Mouse (Mus musculus): ENCODE measurements around the gene Ddias. TPM values are rescaled to one million over a fixed set of nuclear protein-coding genes. Genes with fewer than 3 reads are reported as not detected.

Gene Ddias
- total RNA-seq, 1 experiment = 37.8 TPM

DNA sequence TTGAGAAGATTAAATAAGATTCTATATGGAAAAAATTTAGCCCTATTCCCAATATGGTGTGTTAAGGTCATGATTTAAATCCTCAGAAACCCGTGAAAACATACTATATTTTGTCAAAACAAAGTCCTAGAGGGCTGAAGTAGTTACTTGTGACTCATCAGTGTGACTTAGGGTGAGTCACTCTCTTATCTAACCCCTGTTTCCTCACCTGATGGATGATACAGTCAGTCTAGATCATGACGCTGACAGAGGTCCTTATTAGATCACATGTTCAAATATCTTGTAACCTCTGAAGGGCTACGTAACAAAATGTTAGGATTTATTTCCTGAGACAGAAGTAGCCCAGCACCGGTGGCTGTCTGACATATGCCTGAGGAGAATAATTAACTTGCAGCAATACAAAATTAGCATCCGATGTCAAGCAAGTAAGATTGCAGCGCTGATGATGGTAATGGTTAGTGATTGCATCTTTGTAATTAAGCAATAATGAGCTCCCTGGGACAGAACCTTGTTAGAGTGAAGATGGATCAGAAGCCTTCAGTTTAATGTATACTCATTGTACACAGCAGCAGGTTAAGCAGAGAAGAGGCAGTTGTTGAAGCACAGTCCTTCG is 62.3 kb downstream of the Ddias start:
- H3K36me3 ChIP-seq (ENCODE audit: control insufficient read depth, insufficient read depth, low read length, poor library complexity, severe bottlenecking) = no peaks in the 10 kb centered on the region
- in situ Hi-C loops (cut with MboI; ENCODE audit: low sequenced_read_pairs in 2 of 2, unreplicated experiment in 2 of 2) = no loop called here
- H3K4me1 ChIP-seq (ENCODE audit: control insufficient read depth in 2 of 2, insufficient read depth in 2 of 2, low read length in 2 of 2, poor library complexity in 1 of 2) = no peaks in the 10 kb centered on the region
- no peaks in the 10 kb centered on the region for H3K9me3 ChIP-seq (ENCODE audit: control insufficient read depth, insufficient read depth, low read depth, low read length)
- no peak overlapping the region for H3K4me3 ChIP-seq (ENCODE audit: insufficient read depth in 1 of 2, low read depth in 1 of 2, low read length in 2 of 2, poor library complexity in 1 of 2, severe bottlenecking in 1 of 2)
- H3K27ac ChIP-seq (ENCODE audit: insufficient read depth, low read depth, low read length, poor library complexity, severe bottlenecking) = no peak overlapping the region
- no peak for DNase-seq (ENCODE audit: low read depth, low spot score)
- no peak for TF ChIP-seq ZC3H11A (IDR thresholded peaks at IDR 0.05; ENCODE audit: borderline replicate concordance, low read depth, low read length)
- no peak for TF ChIP-seq MAFK (IDR thresholded peaks at IDR 0.05; ENCODE audit: insufficient read depth, low read depth, low read length)
- TF ChIP-seq ZNF384 (IDR thresholded peaks at IDR 0.05; ENCODE audit: low read depth, low read length) = no peak
- no peak for TF ChIP-seq CHD2 (IDR thresholded peaks at IDR 0.05; ENCODE audit: low read depth, low read length)
- TF ChIP-seq HCFC1 (IDR thresholded peaks at IDR 0.05; ENCODE audit: borderline replicate concordance, insufficient read depth, low read length) = no peak
- H3K9ac ChIP-seq (ENCODE audit: insufficient read depth, low read depth, low read length, poor library complexity, severe bottlenecking) = no peak overlapping the region

Other genes with a start within 250 kb of the Ddias start
- 5.2 and 6.1 TPM in 2 replicates for gene Ankrd42, start 237.1 kb downstream of the Ddias start, total RNA-seq (2012; rRNA removed)
- 49.9 TPM in 2 replicates for gene Pcf11, start 204.3 kb downstream of the Ddias start, total RNA-seq (2012; rRNA removed)
- gene Rab30, start 132.6 kb downstream of the Ddias start, total RNA-seq (2012; rRNA removed) = 6.8 and 7.4 TPM in 2 replicates
- 27.7 and 37.7 TPM in 2 replicates for gene Prcp, start 223 bp upstream of the Ddias start, total RNA-seq (2012; rRNA removed)
- 1.3 and 1.8 TPM in 2 replicates for gene Fam181b, start 205.6 kb upstream of the Ddias start, total RNA-seq (2012; rRNA removed)

Measured in ES-E14 (cell line).